Mouse (Mus musculus) T-cell, adult 2 months (primary cell): ENCODE results near the gene Acly.

Experiments used
- DNase-seq: peaks from one replicate; pipeline ENCODE4 v3.0.0; 2022; ENCODE audit warnings: low spot score

Acly gene

DNA sequence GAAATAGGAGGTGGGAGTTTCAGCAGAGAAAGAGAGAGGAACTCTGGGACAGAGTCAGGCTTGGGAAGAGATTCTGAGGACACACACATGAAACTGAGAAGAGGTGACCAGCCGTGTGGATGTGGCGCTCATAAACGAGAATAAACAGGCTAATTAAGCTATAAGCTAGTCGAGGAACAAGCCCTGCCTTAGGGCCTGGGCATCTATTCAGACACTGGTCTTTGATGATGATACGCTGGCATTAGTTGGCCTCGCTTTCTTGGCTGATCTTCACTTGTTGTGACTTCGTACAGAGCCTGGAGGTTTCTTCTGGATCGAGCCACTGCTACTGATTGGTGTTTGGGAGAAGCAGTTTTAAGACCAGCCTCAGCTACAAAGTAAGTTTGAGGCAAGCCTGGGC, 21.8 kb downstream of the Acly start:
- no peak for DNase-seq

GRCm38 (mm10) chr11:100504990-100505660, 22.7 kb downstream of the Acly start:
- no peak for DNase-seq

- DNase-seq = no peak
These were observed 26.5 kb downstream of the Acly start for GRCm38 (mm10) chr11:100501321-100501720.

GRCm38 (mm10) chr11:100500651-100501050, 27.1 kb downstream of the Acly start:
- no peak for DNase-seq

DNA sequence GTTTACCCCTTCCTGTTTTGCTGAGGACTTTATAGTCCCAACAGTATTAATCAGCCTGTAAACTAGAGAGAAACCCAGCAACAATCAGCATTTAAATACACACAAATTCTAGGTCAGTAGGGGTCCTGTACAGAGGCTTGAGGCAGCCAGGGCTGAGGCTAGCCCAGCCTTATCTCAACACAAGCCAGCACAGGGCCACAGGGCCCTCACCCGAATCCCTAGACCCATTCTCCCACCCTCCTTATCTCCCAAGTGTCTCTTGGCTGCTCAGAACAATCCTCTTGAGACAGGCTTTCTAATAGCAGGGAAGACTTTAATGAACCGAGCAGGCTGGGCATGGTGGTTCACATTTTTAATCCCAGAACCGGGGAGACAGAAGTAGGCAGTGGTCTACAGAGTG, 27.6 kb downstream of the Acly start:
- DNase-seq = no peak

GRCm38 (mm10) chr11:100493771-100494170, 34.0 kb downstream of the Acly start:
- no peak for DNase-seq

- DNase-seq = peak; percentile 9
These were observed 36.8 kb downstream of the Acly start for GRCm38 (mm10) chr11:100490951-100491350.

DNA sequence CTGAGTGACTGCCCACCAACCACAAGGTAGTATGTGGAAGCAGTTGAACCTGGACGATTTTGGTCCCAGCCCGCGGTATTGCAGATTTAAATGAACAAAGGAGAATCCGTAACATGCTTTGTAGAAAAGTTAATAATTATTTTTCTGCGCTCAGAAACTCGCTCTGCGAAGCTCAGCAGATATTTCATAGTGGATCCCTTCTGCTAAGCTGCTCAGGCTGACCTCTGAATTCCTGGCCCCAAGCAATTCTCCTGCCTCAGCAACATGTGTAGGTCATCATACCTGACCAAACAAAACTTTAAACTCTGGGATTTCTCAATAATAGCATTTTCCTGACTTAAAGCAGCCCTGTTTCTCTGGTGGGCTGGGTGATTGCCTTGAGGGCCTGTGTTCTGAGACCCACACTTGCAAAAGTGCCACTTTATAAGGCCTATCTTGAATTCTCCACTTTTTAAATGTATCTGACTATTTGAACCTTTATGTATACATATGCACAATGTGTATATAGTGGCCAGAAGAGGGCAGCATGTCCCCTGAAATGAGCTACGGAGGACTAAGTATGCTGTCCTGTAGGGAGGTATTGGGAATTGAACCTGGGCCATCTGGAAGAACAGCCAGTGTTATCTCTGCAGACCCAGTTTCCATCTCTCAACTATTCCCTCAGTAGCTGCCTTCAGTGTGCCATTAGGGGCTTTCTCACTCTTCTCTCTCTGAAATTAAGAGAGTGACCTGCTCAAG, 41.8 kb downstream of the Acly start:
- peak; percentile 27 for DNase-seq

GRCm38 (mm10) chr11:100484461-100484860, 43.3 kb downstream of the Acly start:
- DNase-seq = no peak

- no peak for DNase-seq
These were observed 48.6 kb downstream of the Acly start for GRCm38 (mm10) chr11:100479152-100479551.

DNA sequence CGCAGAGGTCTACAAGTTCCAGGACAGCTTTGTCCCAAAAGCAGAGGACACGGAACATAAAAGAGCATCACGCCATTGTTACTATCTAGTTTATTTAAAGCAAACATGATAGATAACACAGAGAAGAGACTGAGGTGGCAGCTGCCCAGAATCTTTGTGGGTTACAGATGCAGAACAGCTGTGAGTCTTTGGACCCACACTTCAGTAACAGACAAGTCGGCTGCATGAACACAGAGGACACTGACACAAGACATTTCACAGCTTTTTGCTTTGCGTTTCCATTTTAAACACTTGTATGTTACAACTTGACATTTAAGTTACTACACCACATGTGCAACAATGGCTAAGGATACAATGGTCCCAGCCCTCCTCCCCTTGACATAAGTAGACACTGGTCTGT, 51.5 kb downstream of the Acly start:
- DNase-seq = no peak

- DNase-seq = no peak
These were observed 54.9 kb downstream of the Acly start for GRCm38 (mm10) chr11:100472935-100473295.

- DNase-seq = peak; percentile 95
These were observed 55.4 kb downstream of the Acly start, which contains the start of gene Klhl11 for GRCm38 (mm10) chr11:100472197-100472934. TSS of gene Klhl11 (minus strand) at chr11:100472741.

DNA sequence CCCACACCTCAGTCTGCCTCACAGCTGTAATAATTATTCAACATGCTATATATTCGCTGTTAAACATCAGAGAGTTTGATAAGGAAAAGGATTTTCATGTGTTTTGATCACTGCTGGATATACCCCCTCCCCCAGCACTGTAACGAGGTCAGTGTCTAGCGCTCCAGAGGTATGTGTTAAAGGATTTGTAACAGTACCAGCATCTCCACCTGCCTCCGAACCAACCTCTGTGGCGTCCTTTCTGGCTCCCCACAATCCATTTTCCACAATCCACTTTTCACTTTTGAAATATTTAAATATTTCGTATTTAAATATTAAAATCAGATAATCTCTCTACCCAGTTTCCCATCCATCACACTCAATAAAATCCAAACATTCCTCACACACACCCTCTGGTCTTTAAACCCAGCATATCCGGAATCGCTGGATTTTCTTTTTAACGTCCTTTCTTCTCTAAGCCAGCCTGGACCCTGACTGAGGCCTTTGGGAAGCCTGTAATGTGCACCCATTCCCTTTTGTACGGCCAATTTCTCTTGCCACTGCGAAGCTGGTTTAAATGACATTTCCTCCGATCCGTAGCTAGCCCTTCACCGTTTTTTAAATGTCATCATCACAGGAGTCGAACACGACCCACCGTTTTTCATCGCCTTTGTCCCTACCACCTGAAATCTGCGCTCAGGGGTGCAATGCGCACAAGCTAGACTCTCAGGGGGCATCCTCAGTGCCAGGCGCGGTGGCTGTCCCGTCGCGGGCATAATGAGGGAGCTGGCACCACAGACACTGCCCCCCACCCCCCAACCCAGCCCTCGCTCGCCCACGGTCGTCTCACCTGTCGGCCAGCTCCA, 56.2 kb downstream of the Acly start:
- peak; percentile 1 for DNase-seq

- DNase-seq = no peak
These were observed 62.0 kb downstream of the Acly start for GRCm38 (mm10) chr11:100465833-100466232.

- DNase-seq = no peak
These were observed 62.5 kb downstream of the Acly start for GRCm38 (mm10) chr11:100465229-100465792.

DNA sequence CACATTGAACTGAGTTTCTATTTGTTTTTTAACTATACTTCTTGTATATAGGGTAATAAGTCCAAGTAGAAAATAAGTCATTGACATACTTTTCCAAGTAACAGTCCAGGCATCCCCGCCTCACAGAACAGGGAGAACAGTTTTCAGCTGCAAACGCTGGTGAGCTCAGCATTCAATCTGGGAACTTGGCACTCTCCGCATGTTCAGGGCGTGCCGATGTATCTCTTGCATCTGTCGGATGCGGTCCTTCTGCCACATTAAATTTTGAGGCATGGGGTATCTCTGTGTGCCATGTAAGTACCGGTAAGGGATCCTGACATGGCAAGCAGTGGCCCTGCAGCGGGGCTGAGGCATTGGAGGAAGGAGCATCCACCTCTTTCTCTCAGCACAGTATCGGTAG, 65.1 kb downstream of the Acly start:
- no peak for DNase-seq

DNA sequence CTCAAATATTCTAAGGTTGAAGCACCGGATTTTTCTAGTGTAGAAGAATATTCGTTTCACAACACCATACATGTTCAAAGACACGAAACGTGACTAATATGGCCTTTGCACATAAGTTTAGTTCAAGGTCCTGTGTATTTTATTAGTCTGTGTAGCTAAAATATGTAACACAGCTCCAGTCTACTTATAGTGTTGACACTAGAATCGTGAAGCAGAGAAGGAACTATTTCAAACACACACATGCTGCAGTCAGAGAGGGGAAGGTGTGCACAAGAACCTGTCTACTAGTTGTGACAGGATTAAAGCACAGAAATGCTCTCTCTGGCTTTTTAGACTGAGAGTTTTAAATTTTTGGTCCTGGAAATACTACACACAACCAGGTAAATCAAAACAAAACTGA, 70.1 kb downstream of the Acly start:
- no peak for DNase-seq

GRCm38 (mm10) chr11:100457247-100457646, 70.6 kb downstream of the Acly start:
- DNase-seq = no peak

DNA sequence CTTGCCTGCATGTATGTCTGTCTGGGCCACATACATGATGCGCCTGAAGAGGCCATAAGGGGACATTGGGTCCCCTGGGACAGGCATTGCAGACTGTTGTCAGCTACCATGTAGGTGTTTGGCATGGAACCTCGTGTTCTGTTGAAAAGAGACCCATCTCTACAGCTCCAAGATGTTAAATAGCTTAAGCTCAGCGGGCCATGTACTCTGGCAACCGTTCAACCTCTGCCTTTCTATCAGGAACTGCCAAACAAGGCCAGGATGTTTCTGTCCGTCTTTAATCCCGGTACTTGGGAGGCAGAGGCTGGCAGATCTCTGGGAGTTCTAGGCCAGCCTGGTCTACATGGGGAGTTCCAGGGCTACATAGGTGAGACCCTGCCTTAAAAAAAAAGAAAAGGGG, 85.2 kb downstream of the Acly start:
- no peak for DNase-seq

GRCm38 (mm10) chr11:100441797-100442196, 86.0 kb downstream of the Acly start, which contains the start of the genes Nt5c3b and Klhl10:
TSS of gene Nt5c3b (minus strand) at chr11:100441808.
TSS of gene Klhl10 (plus strand) at chr11:100441917.
- no peak for DNase-seq
